Mouse (Mus musculus) stomach, postnatal 0 days (tissue): ENCODE data around the gene Nr1h3.

ENCODE experiments used
- CTCF ChIP-seq: IDR thresholded peaks from 2 replicates; pipeline ENCODE4 v1.5.1; 2016; ENCODE audit warnings: antibody characterized with exemption, low read depth, mild to moderate bottlenecking, moderate library complexity
- EP300 ChIP-seq: optimal IDR thresholded peaks from 2 replicates; pipeline ENCODE3; 2016; ENCODE audit warnings: antibody characterized with exemption

GRCm38 (mm10) chr2:91142920-91143319 lies 59.7 kb downstream of the Nr1h3 start:
- TF ChIP-seq EP300 (no peak), CTCF (0 out of 2 replicates have a peak, but pooled peaks have one; percentile 2)
